Mouse (Mus musculus) retina, postnatal 1 day (tissue): ENCODE measurements at regions not wholly inside any gene's neighbourhood (a gene's known extent, or its start where the extent isn't known, plus 50 kb on each side); places are given as distances from the start of the nearest gene placed in this dataset.
"Not testable (repeated sequence)": the region's sequence is repeated elsewhere in the genome, so short reads cannot be mapped to it uniquely, and the experiment has no call there.

Experiments
- DNase-seq: peaks from one replicate; pipeline ENCODE4 v3.0.0-alpha.2; 2012

- DNase-seq, result no peak
These were observed 203.4 kb upstream of the Tbl1x start for GRCm38 (mm10) chrX:77307374-77307773.

DNA sequence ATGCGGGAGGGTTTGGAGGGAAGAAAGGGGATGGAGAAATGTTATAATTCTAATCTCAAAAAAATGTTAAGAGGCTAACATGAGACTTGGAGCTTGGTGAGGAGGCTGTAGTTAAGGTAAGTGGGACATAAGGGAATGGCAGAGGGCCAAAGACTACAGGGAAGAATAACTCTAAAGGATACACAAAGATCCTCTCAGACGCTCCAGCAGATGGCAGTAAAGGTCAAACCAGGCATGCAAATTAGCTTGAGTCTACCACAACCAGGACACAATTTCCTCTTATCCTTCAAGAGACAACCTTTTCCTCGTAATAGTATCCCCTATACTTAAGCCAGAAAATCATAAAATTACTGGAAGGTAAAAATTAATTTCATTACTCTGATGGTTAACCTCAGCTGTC is 196.4 kb upstream of the Tbl1x start:
- peak; percentile 47 for DNase-seq

DNA sequence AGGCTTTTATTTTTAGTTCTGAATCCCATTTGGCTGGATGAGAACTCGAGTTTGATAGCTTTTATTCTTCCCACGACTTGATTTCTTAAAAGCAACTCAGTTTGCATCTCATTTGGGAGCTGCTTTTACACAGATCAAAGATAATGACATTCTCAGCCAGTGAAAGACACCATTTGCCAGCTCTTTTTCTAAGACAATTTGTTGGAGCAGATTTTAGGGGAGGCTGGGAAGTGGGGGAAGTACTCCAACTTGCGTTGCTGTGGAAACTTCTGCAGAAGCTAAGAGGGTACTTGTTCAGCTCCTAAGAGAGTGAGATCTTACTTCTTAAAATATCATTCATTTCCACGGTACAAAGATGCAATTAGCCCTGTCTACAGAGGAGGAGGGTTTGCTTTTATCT is 187.2 kb upstream of the Tbl1x start:
- DNase-seq, result no peak

DNA sequence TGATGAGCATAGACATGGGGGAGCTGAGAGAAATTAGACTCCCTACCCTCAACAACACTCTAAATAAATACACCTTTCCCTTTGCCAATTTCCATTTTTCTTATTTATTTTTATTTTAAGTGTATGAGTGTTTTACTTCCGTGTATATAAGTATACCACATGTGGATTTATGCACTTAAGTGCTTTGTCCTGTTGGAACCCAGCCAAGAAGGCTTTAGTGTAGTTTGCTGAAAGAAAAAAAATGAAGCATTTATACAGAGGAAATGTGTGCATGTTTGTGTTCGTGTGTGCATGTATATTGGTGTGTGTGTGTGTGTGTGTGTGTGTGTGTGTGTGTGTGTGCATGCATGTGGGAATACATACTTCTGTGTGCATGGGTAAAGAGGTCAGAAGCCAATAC is 157.6 kb upstream of the Tbl1x start:
- DNase-seq, result no peak

DNA sequence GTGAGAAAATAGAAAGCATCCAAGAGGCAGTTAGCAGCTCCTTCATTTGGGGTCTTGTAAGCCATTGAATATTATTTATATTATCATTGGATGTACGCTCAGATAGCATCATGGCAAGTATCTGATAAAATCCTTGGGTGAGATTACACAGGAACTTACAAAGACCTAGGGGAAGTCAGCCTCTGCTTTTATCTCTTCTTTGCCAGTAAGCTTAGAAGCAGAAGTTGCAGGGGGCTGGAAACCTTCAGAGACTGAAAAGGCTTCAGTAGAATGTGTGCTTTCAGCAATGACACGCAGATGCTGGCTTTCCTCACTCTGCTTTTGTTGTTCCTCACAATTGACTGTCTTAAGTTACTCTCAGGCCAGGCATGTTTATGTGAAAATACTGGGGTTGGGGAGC is 150.3 kb upstream of the Tbl1x start:
- DNase-seq, result no peak

DNA sequence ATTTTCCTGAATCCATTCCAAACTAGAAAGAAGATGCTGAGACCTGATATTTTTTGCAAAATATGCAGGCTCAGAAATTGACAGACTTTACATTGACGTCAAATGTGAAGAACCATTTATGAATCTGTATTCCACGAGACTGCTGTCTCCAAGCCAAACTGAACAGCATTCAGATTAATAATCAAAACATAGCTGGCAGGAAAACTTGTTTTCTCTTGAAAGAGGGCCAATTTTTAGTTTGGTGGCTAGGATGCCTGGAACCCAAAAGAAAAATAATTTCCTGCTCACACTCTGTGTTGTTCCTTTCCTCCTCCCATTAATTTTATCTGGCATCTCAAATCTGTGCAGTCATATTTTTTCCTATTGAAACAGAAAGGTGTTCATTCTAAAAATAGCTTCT is 149.7 kb upstream of the Tbl1x start:
- no peak for DNase-seq

DNA sequence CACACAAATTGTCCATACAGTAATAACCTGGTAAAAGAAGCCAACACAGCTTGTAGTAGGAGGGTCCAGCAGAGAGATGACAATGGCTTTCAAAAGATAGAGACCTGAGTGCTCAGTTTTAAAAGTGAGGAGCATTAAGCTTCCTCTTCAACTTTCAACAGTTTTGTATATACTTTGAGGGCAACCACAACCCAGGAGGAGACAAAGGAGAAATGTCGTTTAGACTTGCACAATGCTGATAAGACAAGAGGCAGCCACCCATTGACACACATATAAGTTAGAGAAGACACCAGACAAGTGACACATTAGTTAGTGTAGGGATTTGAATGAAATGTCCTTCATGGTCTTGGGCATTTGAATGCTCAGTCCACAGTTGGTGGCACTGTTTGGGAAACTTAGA is 147.2 kb upstream of the Tbl1x start:
- DNase-seq, result no peak

GRCm38 (mm10) chrX:77367351-77367750 is 143.5 kb upstream of the Tbl1x start:
- DNase-seq, result no peak

DNA sequence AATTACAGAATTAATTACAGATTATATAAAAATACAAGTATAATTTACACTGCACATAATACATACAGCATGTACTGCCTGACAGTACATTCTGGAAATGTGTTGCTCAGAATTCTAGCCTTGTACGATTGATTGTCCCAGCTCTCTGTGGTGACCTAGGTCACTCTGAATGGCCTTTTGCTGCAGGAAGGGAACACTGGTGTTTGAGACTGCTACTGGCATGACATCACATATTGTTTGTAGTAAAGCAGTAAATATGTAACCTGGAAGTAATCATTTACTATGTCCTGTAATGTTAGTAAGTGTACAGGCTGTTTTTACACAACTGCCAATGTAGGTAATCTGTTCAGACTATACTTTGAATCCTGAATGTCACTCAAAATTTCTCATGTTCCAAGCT is 123.5 kb upstream of the Tbl1x start:
- no peak for DNase-seq

- DNase-seq, result no peak
These were observed 118.9 kb upstream of the Tbl1x start for GRCm38 (mm10) chrX:77391760-77392446.

DNA sequence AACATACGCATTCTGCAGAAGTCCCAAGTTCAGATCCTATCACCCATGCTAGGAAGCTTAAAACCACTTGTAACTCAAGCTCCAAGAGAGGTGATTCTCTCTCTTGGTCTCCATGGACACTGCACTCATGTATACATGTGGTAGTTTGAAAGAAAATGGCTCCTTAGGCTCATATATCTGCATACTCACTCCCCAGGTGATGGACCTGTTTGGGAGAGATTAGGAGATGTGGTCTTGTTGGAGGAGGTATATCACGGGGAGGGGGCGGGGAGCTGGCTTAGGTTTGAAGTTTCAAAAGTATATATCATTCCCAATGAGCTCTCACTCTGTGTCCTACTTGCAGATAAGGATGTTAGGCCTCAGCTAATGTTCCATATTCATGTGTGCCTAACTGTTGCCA is 103.9 kb upstream of the Tbl1x start:
- no peak for DNase-seq

GRCm38 (mm10) chrX:77407925-77408324 is 102.9 kb upstream of the Tbl1x start:
- no peak for DNase-seq

DNA sequence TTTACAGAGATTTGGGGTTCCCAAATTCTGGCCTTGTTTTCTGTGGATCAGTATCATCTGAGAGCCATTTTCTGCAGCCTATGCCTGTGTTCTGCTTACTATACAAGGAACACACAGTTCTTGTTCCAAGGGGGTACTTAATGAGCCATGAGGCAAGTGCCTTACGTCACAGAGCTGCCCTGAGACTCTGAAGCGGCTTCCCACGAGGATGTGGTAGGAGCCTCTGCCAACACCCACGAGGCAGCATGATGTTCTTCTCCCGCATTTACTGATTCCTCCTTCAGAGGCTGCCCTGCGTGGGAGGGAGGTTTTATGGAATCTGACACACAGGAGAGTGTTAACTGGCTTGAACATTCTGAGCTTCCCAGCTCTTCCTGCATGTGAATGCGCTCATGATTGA is 101.4 kb upstream of the Tbl1x start:
- DNase-seq, result no peak

GRCm38 (mm10) chrX:77410812-77411211 is 100.0 kb upstream of the Tbl1x start:
- DNase-seq, result no peak

GRCm38 (mm10) chrX:77414156-77414555 is 96.7 kb upstream of the Tbl1x start:
- DNase-seq, result no peak

GRCm38 (mm10) chrX:77417766-77418165 is 93.0 kb upstream of the Tbl1x start:
- DNase-seq, result no peak

GRCm38 (mm10) chrX:77422206-77422605 is 88.6 kb upstream of the Tbl1x start:
- DNase-seq, result no peak

DNA sequence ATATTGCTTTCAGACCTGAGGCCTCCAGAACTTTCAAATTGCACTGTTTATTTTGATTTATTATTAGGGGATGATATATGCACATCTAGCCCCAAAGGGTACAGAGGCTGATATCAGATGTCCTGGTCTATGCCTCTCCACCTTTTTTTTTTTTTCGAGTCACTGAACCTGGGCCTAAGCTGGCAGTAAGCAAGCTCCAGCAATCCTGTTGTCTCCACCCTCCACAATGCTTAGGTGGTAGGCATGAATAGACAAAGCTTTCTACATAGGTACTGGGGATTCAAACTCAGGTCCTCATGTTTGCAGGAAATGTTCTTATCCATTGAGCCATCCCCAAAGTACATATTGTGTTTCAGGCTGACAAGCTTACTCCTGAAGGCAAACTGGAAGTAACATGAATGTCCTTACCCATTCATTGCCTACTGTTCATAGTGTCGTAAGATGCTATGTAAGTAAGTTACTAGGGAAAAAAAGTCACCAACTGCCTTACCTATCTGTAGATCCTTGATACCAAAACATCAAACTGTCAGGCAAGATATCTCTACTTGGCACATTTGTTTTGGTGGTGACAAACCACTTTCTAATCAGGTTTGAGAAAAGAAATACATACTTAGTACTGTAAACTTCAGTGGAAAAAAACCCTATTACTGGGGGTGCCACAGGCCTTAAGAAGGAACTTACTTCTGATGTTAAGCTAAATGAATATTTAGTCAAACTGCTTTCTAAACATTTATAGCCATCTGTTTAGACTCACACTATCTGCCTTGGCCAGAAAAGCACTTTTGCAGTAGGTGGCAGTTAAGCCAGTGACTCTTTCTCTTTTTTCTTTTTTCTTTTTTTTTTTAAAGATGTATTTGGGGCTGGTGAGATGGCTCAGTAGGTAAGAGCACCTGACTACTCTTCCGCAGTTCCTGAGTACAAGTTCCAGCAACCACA is 85.8 kb upstream of the Tbl1x start:
- no peak for DNase-seq

- DNase-seq, result not testable (repeated sequence)
These were observed 85.1 kb upstream of the Tbl1x start for GRCm38 (mm10) chrX:77425728-77426102.

DNA sequence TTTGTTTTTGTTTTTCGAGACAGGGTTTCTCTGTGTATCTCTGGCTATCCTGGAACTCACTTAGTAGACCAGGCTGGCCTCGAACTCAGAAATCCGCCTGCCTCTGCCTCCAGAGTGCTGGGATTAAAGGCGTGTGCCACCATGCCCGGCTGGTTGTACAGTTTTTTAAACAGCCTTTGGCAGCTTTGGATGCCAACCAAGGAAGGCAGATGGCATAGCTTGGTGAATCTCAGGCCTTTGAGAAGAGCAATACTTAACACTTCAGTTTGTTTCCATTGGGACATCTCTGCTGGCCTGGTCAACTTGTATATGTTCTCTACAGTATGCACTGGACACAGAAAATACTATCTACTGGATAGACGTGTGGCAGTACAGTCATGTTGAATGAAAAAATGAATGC is 84.0 kb upstream of the Tbl1x start:
- not testable (repeated sequence) for DNase-seq

- DNase-seq, result no peak
These were observed 78.7 kb upstream of the Tbl1x start for GRCm38 (mm10) chrX:77432001-77432565.

DNA sequence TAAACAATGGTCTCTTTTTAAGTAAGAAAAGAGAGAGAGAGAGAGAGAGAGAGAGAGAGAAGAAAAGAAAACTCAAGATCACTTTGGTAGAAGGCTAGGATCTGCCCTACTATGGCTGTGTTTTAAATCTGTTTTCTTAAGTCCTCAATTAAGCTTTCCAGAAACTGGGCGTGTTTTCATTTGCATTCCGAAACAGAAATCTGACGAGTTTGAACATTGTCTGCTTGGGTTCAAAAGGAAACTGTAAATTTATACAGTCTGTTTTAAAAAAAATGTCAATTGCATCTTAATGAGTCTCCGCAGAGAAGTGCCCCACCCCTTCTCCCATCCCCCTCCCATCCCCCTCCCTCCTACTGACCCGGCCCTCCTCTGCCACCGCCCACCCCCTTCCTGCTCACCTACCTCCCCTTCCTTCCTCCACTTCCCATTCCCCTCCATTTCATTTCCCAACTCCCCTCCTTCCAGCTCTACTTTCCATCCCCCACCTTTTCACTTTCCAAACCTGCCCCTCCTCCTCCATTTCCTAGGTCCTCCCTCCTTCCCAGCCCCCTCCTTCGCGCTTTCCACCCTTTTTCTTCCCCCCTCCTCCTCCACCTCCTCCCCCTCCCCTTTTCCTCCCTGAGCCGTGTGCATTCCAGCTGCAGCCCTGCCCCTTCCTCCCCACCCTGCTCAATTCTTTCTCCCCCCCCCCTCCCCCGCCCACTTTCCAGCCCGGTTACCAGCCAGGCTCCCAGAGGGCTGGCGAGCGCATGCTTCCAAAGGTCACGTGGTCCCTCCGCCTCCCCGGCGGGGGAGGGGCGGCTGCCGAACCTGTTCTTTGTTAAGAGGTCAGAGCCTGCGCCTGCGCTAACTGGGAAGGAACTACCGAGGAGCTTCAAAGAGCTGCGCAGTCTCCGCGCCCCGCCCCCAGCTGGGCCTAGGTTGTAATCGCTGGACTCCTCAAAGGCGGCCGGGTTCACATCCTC is 77.7 kb upstream of the Tbl1x start:
- peak; percentile 98 for DNase-seq

DNA sequence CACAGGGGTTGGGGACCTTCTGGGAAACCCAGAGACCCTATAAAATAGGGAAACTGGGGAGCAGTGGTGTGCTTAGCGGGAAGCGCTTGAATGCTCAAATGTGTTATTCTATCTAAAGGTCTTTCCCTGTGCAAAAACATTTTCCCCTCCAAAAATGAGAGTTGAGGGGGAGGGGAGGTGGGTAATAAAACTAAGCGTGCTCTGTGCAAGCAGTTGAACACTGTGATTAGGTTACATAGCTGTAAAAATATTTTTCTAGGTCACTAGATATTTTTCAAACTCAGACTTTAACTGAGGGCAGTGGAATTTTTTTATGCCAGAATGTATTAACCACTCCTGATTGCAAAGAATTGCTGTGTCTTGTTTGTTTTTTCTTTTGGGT is 77.0 kb upstream of the Tbl1x start:
- no peak for DNase-seq
